Mouse (Mus musculus): ENCODE data around the gene Ahdc1.

Gene Ahdc1

GRCm38 (mm10) chr4:133017597-133018262 lies 6.7 kb downstream of the Ahdc1 start:
- DNase-seq (ENCODE audit: low spot score) = no peak

GRCm38 (mm10) chr4:133018263-133018798 lies 7.3 kb downstream of the Ahdc1 start:
- no peak for DNase-seq (ENCODE audit: low spot score)

GRCm38 (mm10) chr4:133020721-133021120 lies 9.7 kb downstream of the Ahdc1 start:
- no peak for DNase-seq (ENCODE audit: low spot score)

- no peak for DNase-seq (ENCODE audit: low spot score)
Measured at GRCm38 (mm10) chr4:133021181-133021671, 10.2 kb downstream of the Ahdc1 start.

GRCm38 (mm10) chr4:133022217-133022616 lies 11.2 kb downstream of the Ahdc1 start:
- no peak for DNase-seq (ENCODE audit: low spot score)

- DNase-seq (ENCODE audit: low spot score) = no peak
Measured at GRCm38 (mm10) chr4:133022954-133023635, 12.0 kb downstream of the Ahdc1 start.

GRCm38 (mm10) chr4:133023636-133024035 lies 12.6 kb downstream of the Ahdc1 start:
- DNase-seq (ENCODE audit: low spot score) = peak; percentile 63

GRCm38 (mm10) chr4:133024404-133024803 lies 13.3 kb downstream of the Ahdc1 start:
- DNase-seq (ENCODE audit: low spot score) = no peak

- DNase-seq (ENCODE audit: low spot score) = peak; percentile 71
Measured at GRCm38 (mm10) chr4:133024969-133025685, 14.1 kb downstream of the Ahdc1 start.

GRCm38 (mm10) chr4:133026272-133026671 lies 15.2 kb downstream of the Ahdc1 start:
- no peak for DNase-seq (ENCODE audit: low spot score)

- DNase-seq (ENCODE audit: low spot score) = no peak
Measured at GRCm38 (mm10) chr4:133026826-133027375, 15.8 kb downstream of the Ahdc1 start.

GRCm38 (mm10) chr4:133027721-133028120 lies 16.7 kb downstream of the Ahdc1 start:
- no peak for DNase-seq (ENCODE audit: low spot score)

GRCm38 (mm10) chr4:133028193-133028592 lies 17.1 kb downstream of the Ahdc1 start:
- no peak for DNase-seq (ENCODE audit: low spot score)

GRCm38 (mm10) chr4:133028875-133029274 lies 17.8 kb downstream of the Ahdc1 start:
- no peak for DNase-seq (ENCODE audit: low spot score)

GRCm38 (mm10) chr4:133032410-133033095 lies 21.5 kb downstream of the Ahdc1 start:
- DNase-seq (ENCODE audit: low spot score) = no peak

GRCm38 (mm10) chr4:133034478-133034877 lies 23.4 kb downstream of the Ahdc1 start:
- peak; percentile 43 for DNase-seq (ENCODE audit: low spot score)

GRCm38 (mm10) chr4:133035446-133035845 lies 24.4 kb downstream of the Ahdc1 start:
- DNase-seq (ENCODE audit: low spot score) = no peak

GRCm38 (mm10) chr4:133035946-133036345 lies 24.9 kb downstream of the Ahdc1 start:
- DNase-seq (ENCODE audit: low spot score) = no peak

GRCm38 (mm10) chr4:133037293-133037692 lies 26.2 kb downstream of the Ahdc1 start:
- no peak for DNase-seq (ENCODE audit: low spot score)

- DNase-seq (ENCODE audit: low spot score) = no peak
Measured at GRCm38 (mm10) chr4:133037798-133038197, 26.7 kb downstream of the Ahdc1 start.

GRCm38 (mm10) chr4:133038521-133039115 lies 27.6 kb downstream of the Ahdc1 start:
- DNase-seq (ENCODE audit: low spot score) = peak; percentile 78

Measured in testis, postnatal 10 days (tissue).